Mouse (Mus musculus) heart, embryonic 14.5 days (tissue): ENCODE measurements around the gene Cldn18. TPM values are rescaled to one million over a fixed set of nuclear protein-coding genes. Genes with fewer than 3 reads are reported as not detected.

Experiments used
- ATAC-seq: fragments of 200-750 bp; cut with Nextera tagmentation; 2 replicates; pipeline ENCODE4 v1.8.0; 2017; ENCODE audit warnings: low read depth, moderate TSS enrichment; ENCODE audit not compliant: insufficient number of reproducible peaks, insufficient read depth, low FRiP score
- H3K27ac ChIP-seq, 2 experiments: fragments of 200-500 bp in 1 of 2; fragments of 300-500 bp in 1 of 2; sonication (generic) in 1 of 2; replicated peaks in 1 of 2; 2 replicates each; pipeline ENCODE4 v1.5.1; 2012 to 2014; ENCODE audit warnings: low read depth in 2 of 2, low read length in 2 of 2, control low read depth in 1 of 2, mild to moderate bottlenecking in 1 of 2, mixed read lengths in 1 of 2; ENCODE audit not compliant: control insufficient read depth in 1 of 2, insufficient read depth in 1 of 2
- H3K27me3 ChIP-seq: fragments of 300-500 bp; sonication (generic); 2 replicates; pipeline ENCODE4 v1.6.1; 2014; ENCODE audit warnings: mild to moderate bottlenecking, low read length, control low read depth; ENCODE audit not compliant: control insufficient read depth, insufficient read depth
- H3K36me3 ChIP-seq: fragments of 300-500 bp; sonication (generic); 2 replicates; pipeline ENCODE4 v1.6.1; 2014; ENCODE audit warnings: mild to moderate bottlenecking, control low read depth, low read length, mixed read lengths; ENCODE audit not compliant: control insufficient read depth, insufficient read depth
- H3K4me1 ChIP-seq, 2 experiments: fragments of 200-500 bp in 1 of 2; fragments of 300-500 bp in 1 of 2; sonication (generic) in 1 of 2; 2 replicates each; pipeline ENCODE4 v1.6.1; 2012 to 2014; ENCODE audit warnings: low read length in 2 of 2, control low read depth in 1 of 2, mixed read lengths in 1 of 2; ENCODE audit not compliant: control insufficient read depth in 2 of 2, insufficient read depth in 2 of 2
- H3K4me2 ChIP-seq: fragments of 300-500 bp; sonication (generic); 2 replicates; pipeline ENCODE4 v1.6.1; 2014; ENCODE audit warnings: mild to moderate bottlenecking, low read length
- H3K4me3 ChIP-seq, 2 experiments: fragments of 200-500 bp in 1 of 2; fragments of 300-500 bp in 1 of 2; sonication (generic) in 1 of 2; 2 replicates each; pipeline ENCODE4 v1.5.1; 2012 to 2014; ENCODE audit warnings: low read length in 2 of 2, mild to moderate bottlenecking in 2 of 2, control low read depth in 1 of 2, low read depth in 1 of 2, moderate library complexity in 1 of 2; ENCODE audit not compliant: control insufficient read depth in 1 of 2, insufficient read depth in 1 of 2
- H3K9ac ChIP-seq: fragments of 300-500 bp; sonication (generic); 2 replicates; pipeline ENCODE4 v1.6.1; 2014; ENCODE audit warnings: mild to moderate bottlenecking, low read length
- H3K9me3 ChIP-seq: fragments of 300-500 bp; sonication (generic); 2 replicates; pipeline ENCODE4 v1.6.1; 2016; ENCODE audit warnings: low read length, control low read depth; ENCODE audit not compliant: control insufficient read depth
- whole genome bisulfite sequencing: fragments of 180-500 bp; shearing (Covaris S2); extraction: QIAGEN DNeasy Blood & Tissue Kit; methylation state at CpG from one replicate; pipeline ENCODE4 v1.1.7; 2014; 5-methylcytosine and 5-hydroxymethylcytosine counted together
- polyA plus RNA-seq: library from polyadenylated mRNA; unstranded; fragments of >200 nt; fragmentation: Nextera tagmentation; extraction: Ambion mirVana; gene quantifications from 2 replicates; pipeline ENCODE4 v1.2.1, GENCODE M21; 2014

Gene Cldn18
- polyA plus RNA-seq, 1 experiment from 2014 or later = not detected

GRCm38 (mm10) chr9:99702215-99702614, 14.9 kb downstream of the Cldn18 start:
- Histone ChIP-seq H3K4me3 (no peak overlapping the region), H3K4me1 (no peaks in the 10 kb centered on the region; a peak in 1 of 4 replicates), H3K36me3 (no peaks in the 10 kb centered on the region), H3K4me2 (no peak overlapping the region), H3K27ac (no peak overlapping the region), H3K9ac (no peak overlapping the region), H3K27me3 (no peaks in the 10 kb centered on the region), H3K9me3 (no peaks in the 10 kb centered on the region)
- WGBS = 56% methylated on average over 6 of the region's 6 CpGs
- ATAC-seq = no peak

GRCm38 (mm10) chr9:99701187-99701586, 15.9 kb downstream of the Cldn18 start:
- no peak overlapping the region for H3K27ac ChIP-seq
- no peak overlapping the region for H3K9ac ChIP-seq
- ATAC-seq = no peak
- H3K4me1 ChIP-seq = no peaks in the 10 kb centered on the region; a peak in 1 of 4 replicates
- H3K4me2 ChIP-seq = no peak overlapping the region
- no peaks in the 10 kb centered on the region for H3K36me3 ChIP-seq
- no peaks in the 10 kb centered on the region for H3K9me3 ChIP-seq
- 78% methylated on average over 2 of the region's 2 CpGs for WGBS
- no peaks in the 10 kb centered on the region for H3K27me3 ChIP-seq
- H3K4me3 ChIP-seq = no peak overlapping the region

- no peak for ATAC-seq
- no peaks in the 10 kb centered on the region for H3K36me3 ChIP-seq
- H3K27ac ChIP-seq = no peak overlapping the region
- no peaks in the 10 kb centered on the region for H3K9me3 ChIP-seq
- WGBS = 83% methylated on average over 2 of the region's 2 CpGs
- H3K4me2 ChIP-seq = no peak overlapping the region
- H3K9ac ChIP-seq = no peak overlapping the region
- no peaks in the 10 kb centered on the region; a peak in 1 of 4 replicates for H3K4me1 ChIP-seq
- H3K4me3 ChIP-seq = no peak overlapping the region
- no peaks in the 10 kb centered on the region for H3K27me3 ChIP-seq
Observed at GRCm38 (mm10) chr9:99699752-99700389, 17.2 kb downstream of the Cldn18 start.

- ATAC-seq = no peak
- H3K4me1 ChIP-seq = no peaks in the 10 kb centered on the region
- no peak overlapping the region for H3K4me2 ChIP-seq
- H3K36me3 ChIP-seq = no peaks in the 10 kb centered on the region
- H3K4me3 ChIP-seq = no peak overlapping the region
- WGBS = 56% methylated on average over 7 of the region's 7 CpGs
- H3K9ac ChIP-seq = no peak overlapping the region
- no peaks in the 10 kb centered on the region for H3K27me3 ChIP-seq
- H3K9me3 ChIP-seq = no peaks in the 10 kb centered on the region
- no peak overlapping the region for H3K27ac ChIP-seq
Observed at GRCm38 (mm10) chr9:99694961-99695360, 22.1 kb downstream of the Cldn18 start.

- Histone ChIP-seq H3K27ac (no peak overlapping the region), H3K36me3 (no peaks in the 10 kb centered on the region), H3K9me3 (no peaks in the 10 kb centered on the region), H3K4me1 (no peaks in the 10 kb centered on the region; a peak in 1 of 4 replicates), H3K4me3 (no peak overlapping the region), H3K4me2 (no peak overlapping the region), H3K27me3 (no peaks in the 10 kb centered on the region), H3K9ac (no peak overlapping the region)
- ATAC-seq = no peak
- WGBS = 80% methylated on average over 7 of the region's 7 CpGs
Observed at GRCm38 (mm10) chr9:99690386-99690785, 26.7 kb downstream of the Cldn18 start.

- Histone ChIP-seq H3K27ac (no peak overlapping the region), H3K27me3 (no peaks in the 10 kb centered on the region), H3K36me3 (no peaks in the 10 kb centered on the region), H3K4me1 (no peaks in the 10 kb centered on the region; a peak in 2 of 4 replicates), H3K4me2 (no peak overlapping the region), H3K9ac (no peak overlapping the region), H3K4me3 (no peak overlapping the region), H3K9me3 (no peaks in the 10 kb centered on the region)
- WGBS = 94% methylated on average over 5 of the region's 5 CpGs
- no peak for ATAC-seq
Observed at GRCm38 (mm10) chr9:99689796-99690195, 27.3 kb downstream of the Cldn18 start.

GRCm38 (mm10) chr9:99685536-99686231, 31.4 kb downstream of the Cldn18 start:
- Histone ChIP-seq H3K36me3 (no peaks in the 10 kb centered on the region), H3K9me3 (no peaks in the 10 kb centered on the region), H3K4me1 (peaks cover 3 to 5% of the 10 kb centered on the region in 2 experiments; a peak in 3 of 4 replicates), H3K27ac (no peak overlapping the region), H3K27me3 (no peaks in the 10 kb centered on the region), H3K4me3 (no peak overlapping the region), H3K4me2 (no peak overlapping the region), H3K9ac (no peak overlapping the region)
- 59% methylated on average over 5 of the region's 5 CpGs for WGBS
- no peak; the same call in 1 of the 2 replicates for ATAC-seq
